Comparison of ENCODE assay signal across 9 mouse cellular contexts in genomic region chr19:25450869-25451629, GRCm38 (mm10). TPM values are rescaled to one million over a fixed set of nuclear protein-coding genes. Genes with fewer than 3 reads are reported as not detected.
DNase-seq lines count a peak whose midpoint lies in the region; ATAC-seq and TF ChIP-seq lines count a peak whose summit lies in the region.
"Had no signal": no experiment of that assay in that cellular context is flagged by ENCODE, and none has a peak within 500 bp of the region (broad histone marks: within the 10 kb centered on the region; RNA-seq: fewer than 3 reads in every experiment).

No protein-coding gene starts in this region.

- 57% methylated on average over 11 of the region's 11 CpGs for WGBS in hindbrain, embryonic 16.5 days
- 29% methylated on average over 11 of the region's 11 CpGs for WGBS in liver, embryonic 14.5 days (ENCODE audit: insufficient replicate concordance)
- 42% methylated on average over 11 of the region's 11 CpGs for WGBS in stomach, embryonic 14.5 days

- no peak overlapping the region for H3K4me2 ChIP-seq in hindbrain, embryonic 16.5 days (ENCODE audit: low read length)
- no peak overlapping the region for H3K4me2 ChIP-seq in liver, embryonic 14.5 days (ENCODE audit: low read depth)
- no peak overlapping the region for H3K4me2 ChIP-seq in stomach, embryonic 14.5 days (replicated peaks; ENCODE audit: low read depth, low read length)

- no peak for ATAC-seq in cerebellum, adult (ENCODE audit: insufficient number of reproducible peaks, low FRiP score, low TSS enrichment)
- ATAC-seq in hindbrain, embryonic 16.5 days = peak; percentile 76
- ATAC-seq in liver, embryonic 14.5 days (ENCODE audit: insufficient read depth) = no peak
- 0 out of 2 replicates have a peak, but pooled peaks have one; percentile 53 for ATAC-seq in stomach, embryonic 14.5 days (ENCODE audit: insufficient number of reproducible peaks, insufficient read depth, low FRiP score, low read depth)

- TF ChIP-seq EP300 in liver, embryonic 14.5 days (IDR thresholded peaks at IDR 0.05; ENCODE audit: low read depth) = no peak

- H3K36me3 ChIP-seq in hindbrain, embryonic 16.5 days (ENCODE audit: control insufficient read depth, insufficient read depth, low read length) = no peaks in the 10 kb centered on the region
- H3K36me3 ChIP-seq in liver, embryonic 14.5 days (replicated peaks; ENCODE audit: control insufficient read depth, insufficient read depth, low read depth) = no peaks in the 10 kb centered on the region
- no peaks in the 10 kb centered on the region for H3K36me3 ChIP-seq in stomach, embryonic 14.5 days (ENCODE audit: control insufficient read depth, insufficient read depth, low read length)

- no peaks in the 10 kb centered on the region for H3K4me1 ChIP-seq in hindbrain, embryonic 16.5 days (ENCODE audit: control insufficient read depth, insufficient read depth, low read depth, low read length)
- H3K4me1 ChIP-seq in liver, embryonic 14.5 days (replicated peaks; ENCODE audit: control insufficient read depth in 2 of 2, insufficient read depth in 2 of 2, low read length in 1 of 2) = no peaks in the 10 kb centered on the region
- H3K4me1 ChIP-seq in stomach, embryonic 14.5 days (ENCODE audit: control insufficient read depth, insufficient read depth, low read length) = no peaks in the 10 kb centered on the region

- H3K27me3 ChIP-seq in hindbrain, embryonic 16.5 days (replicated peaks; ENCODE audit: control insufficient read depth, insufficient read depth, low read length) = no peaks in the 10 kb centered on the region
- no peaks in the 10 kb centered on the region for H3K27me3 ChIP-seq in liver, embryonic 14.5 days (ENCODE audit: control insufficient read depth, insufficient read depth, low read length)
- no peaks in the 10 kb centered on the region for H3K27me3 ChIP-seq in stomach, embryonic 14.5 days (ENCODE audit: control insufficient read depth, insufficient read depth, low read length)

- no peak overlapping the region for H3K27ac ChIP-seq in hindbrain, embryonic 16.5 days (ENCODE audit: low read depth, low read length)
- no peak overlapping the region for H3K27ac ChIP-seq in liver, embryonic 14.5 days
- no peak overlapping the region for H3K27ac ChIP-seq in stomach, embryonic 14.5 days (ENCODE audit: low read length)

- no peak overlapping the region for H3K9ac ChIP-seq in hindbrain, embryonic 16.5 days (ENCODE audit: low read depth, low read length)
- no peak overlapping the region for H3K9ac ChIP-seq in liver, embryonic 14.5 days (replicated peaks)
- H3K9ac ChIP-seq in stomach, embryonic 14.5 days (replicated peaks; ENCODE audit: low read depth, low read length) = no peak overlapping the region

- H3K4me3 ChIP-seq in hindbrain, embryonic 16.5 days (ENCODE audit: low read length) = no peak overlapping the region
- no peak overlapping the region for H3K4me3 ChIP-seq in liver, embryonic 14.5 days (ENCODE audit: insufficient read depth in 1 of 2, low read depth in 2 of 2, low read length in 2 of 2)
- H3K4me3 ChIP-seq in stomach, embryonic 14.5 days (ENCODE audit: low read depth, low read length) = no peak overlapping the region

- TF ChIP-seq CTCF in liver, embryonic 14.5 days (IDR thresholded peaks at IDR 0.05; ENCODE audit: low read depth) = peak; percentile 80

- no peaks in the 10 kb centered on the region for H3K9me3 ChIP-seq in hindbrain, embryonic 16.5 days (ENCODE audit: control insufficient read depth, low read length)
- no peaks in the 10 kb centered on the region for H3K9me3 ChIP-seq in liver, embryonic 14.5 days (ENCODE audit: control insufficient read depth, low read length)
- H3K9me3 ChIP-seq in stomach, embryonic 14.5 days (ENCODE audit: control insufficient read depth, low read depth, low read length) = no peaks in the 10 kb centered on the region

- DNase-seq in cerebellum, adult 9-10 months = peak; percentile 8
- peak; percentile 44 for DNase-seq in ovary, postnatal 36 days (ENCODE audit: low spot score)
- DNase-seq in ovary, adult 18-20 months (ENCODE audit: low spot score) = no peak
- DNase-seq in cerebellum, postnatal 4 days (ENCODE audit: low spot score in 2 of 2) = peak; percentile 36 to 60
- DNase-seq in liver, embryonic 14.5 days (ENCODE audit: low read depth in 3 of 3, low spot score in 3 of 3) = peak in 1 of 3 experiments; percentile 9

RNA-seq across cellular contexts. Expression of gene Dmrt1, which starts 54.4 kb away (rescaled TPM):
- polyA plus RNA-seq in hindbrain, embryonic 16.5 days (2015; fragmentation: Nextera tagmentation; extraction: Ambion mirVana) = not detected in 2 replicates
- not detected in 2 replicates for polyA plus RNA-seq in liver, embryonic 14.5 days (2012; rRNA removed)
- not detected in 2 replicates for polyA plus RNA-seq in liver, embryonic 14.5 days (2014; fragmentation: Nextera tagmentation; extraction: Ambion mirVana)
- not detected in 2 replicates for polyA plus RNA-seq in stomach, embryonic 14.5 days (2014; fragmentation: Nextera tagmentation; extraction: Ambion mirVana)
- polyA plus RNA-seq: liver, embryonic 16.5 days had no signal

Comparison
In these comparisons a context has a peak if more than half of its experiments do, and no peak if none do; other contexts are left out.
1. ATAC-seq: peak in hindbrain, embryonic 16.5 days (single experiment) and stomach, embryonic 14.5 days (single experiment); none in cerebellum, adult (single experiment) and liver, embryonic 14.5 days (single experiment).